Mouse (Mus musculus) layer of hippocampus, adult 9-11 months (tissue): ENCODE data around the gene Pitpnc1.

Experiments used
- DNase-seq: peaks from one replicate; pipeline ENCODE4 v3.0.0; 2022

Pitpnc1 gene

GRCm38 (mm10) chr11:107401839-107402590 lies 68.5 kb downstream of the Pitpnc1 start:
- no peak for DNase-seq

- DNase-seq: no peak
These were observed 69.7 kb downstream of the Pitpnc1 start for GRCm38 (mm10) chr11:107400826-107401225.

- DNase-seq: no peak
These were observed 70.5 kb downstream of the Pitpnc1 start for GRCm38 (mm10) chr11:107400005-107400404.

- no peak for DNase-seq
These were observed 73.0 kb downstream of the Pitpnc1 start for GRCm38 (mm10) chr11:107397326-107397998.

GRCm38 (mm10) chr11:107394245-107394644 lies 76.3 kb downstream of the Pitpnc1 start:
- DNase-seq: no peak

GRCm38 (mm10) chr11:107393828-107394165 lies 76.7 kb downstream of the Pitpnc1 start:
- DNase-seq: peak; percentile 80

GRCm38 (mm10) chr11:107393154-107393827 lies 77.2 kb downstream of the Pitpnc1 start:
- DNase-seq: no peak

- DNase-seq: peak; percentile 37
These were observed 80.0 kb downstream of the Pitpnc1 start for GRCm38 (mm10) chr11:107390540-107390939.

GRCm38 (mm10) chr11:107390001-107390400 lies 80.5 kb downstream of the Pitpnc1 start:
- DNase-seq: no peak

- no peak for DNase-seq
These were observed 84.0 kb downstream of the Pitpnc1 start for GRCm38 (mm10) chr11:107386481-107386880.

GRCm38 (mm10) chr11:107385306-107385705 lies 85.2 kb downstream of the Pitpnc1 start:
- DNase-seq: no peak

- no peak for DNase-seq
These were observed 86.5 kb downstream of the Pitpnc1 start for GRCm38 (mm10) chr11:107383985-107384384.

- DNase-seq: no peak
These were observed 90.5 kb downstream of the Pitpnc1 start for GRCm38 (mm10) chr11:107379965-107380364.

- DNase-seq: peak; percentile 63
These were observed 91.2 kb downstream of the Pitpnc1 start for GRCm38 (mm10) chr11:107379089-107379845.

GRCm38 (mm10) chr11:107377326-107377725 lies 93.2 kb downstream of the Pitpnc1 start:
- DNase-seq: no peak

- DNase-seq: peak; percentile 33
These were observed 94.2 kb downstream of the Pitpnc1 start for GRCm38 (mm10) chr11:107376272-107376671.

- DNase-seq: no peak
These were observed 94.7 kb downstream of the Pitpnc1 start for GRCm38 (mm10) chr11:107375816-107376215.

- no peak for DNase-seq
These were observed 96.9 kb downstream of the Pitpnc1 start for GRCm38 (mm10) chr11:107373569-107373968.

- DNase-seq: no peak
These were observed 97.3 kb downstream of the Pitpnc1 start for GRCm38 (mm10) chr11:107373154-107373553.

- DNase-seq: peak; percentile 34
These were observed 97.8 kb downstream of the Pitpnc1 start for GRCm38 (mm10) chr11:107372688-107373087.

GRCm38 (mm10) chr11:107370476-107370875 lies 100.0 kb downstream of the Pitpnc1 start:
- DNase-seq: no peak

GRCm38 (mm10) chr11:107369661-107370060 lies 100.8 kb downstream of the Pitpnc1 start:
- no peak for DNase-seq
